Mouse (Mus musculus) heart, postnatal 0 days (tissue): ENCODE measurements around the gene Trio.

ENCODE experiments used
- CTCF ChIP-seq: IDR thresholded peaks from 2 replicates; pipeline ENCODE4 v1.5.1; 2016; ENCODE audit warnings: antibody characterized with exemption, control low read depth, low read depth
- EP300 ChIP-seq: IDR thresholded peaks from 2 replicates; pipeline ENCODE4 v1.6.1; 2016; ENCODE audit warnings: antibody characterized with exemption, low read depth

DNA sequence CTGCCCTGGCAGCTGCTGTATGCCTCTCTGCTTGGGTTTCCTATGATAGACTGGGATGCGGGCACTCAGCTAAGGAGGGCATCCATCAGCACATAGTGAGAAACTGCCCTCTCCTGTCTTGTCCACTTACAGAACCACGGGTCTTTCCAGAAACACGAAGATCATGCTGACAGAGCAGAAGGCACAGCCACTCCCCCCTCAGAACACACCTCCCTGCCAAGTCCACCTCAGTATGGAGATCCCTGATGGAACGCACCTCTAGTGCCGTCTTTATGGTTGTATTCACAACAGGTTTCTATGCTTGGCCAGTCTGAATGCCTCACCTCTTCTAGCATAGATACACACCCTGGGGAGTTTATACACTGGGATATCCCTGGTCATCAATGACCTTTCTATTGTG is 135.0 kb downstream of the Trio start:
- TF ChIP-seq CTCF (no peak), EP300 (no peak)
